Mouse (Mus musculus) ZHBTc4 (cell line): ENCODE results near the gene Adgrg3.

ENCODE experiments used
- DNase-seq: peaks from one replicate; pipeline ENCODE4 v3.0.0-alpha.2; 2011; ENCODE audit warnings: low read depth, low spot score

Adgrg3 gene

GRCm38 (mm10) chr8:94992996-94993724 lies 24.3 kb upstream of the Adgrg3 start:
- DNase-seq = no peak

GRCm38 (mm10) chr8:94994006-94994405 lies 23.5 kb upstream of the Adgrg3 start:
- DNase-seq = peak; percentile 37

GRCm38 (mm10) chr8:94994510-94994909 lies 23.0 kb upstream of the Adgrg3 start:
- no peak for DNase-seq

- no peak for DNase-seq
Observed at GRCm38 (mm10) chr8:94995336-94995893, 22.1 kb upstream of the Adgrg3 start.

GRCm38 (mm10) chr8:94996037-94996436 lies 21.5 kb upstream of the Adgrg3 start:
- DNase-seq = no peak

GRCm38 (mm10) chr8:94996899-94997856 lies 20.3 kb upstream of the Adgrg3 start:
- DNase-seq = no peak

GRCm38 (mm10) chr8:94997857-94998243 lies 19.6 kb upstream of the Adgrg3 start:
- DNase-seq = no peak

GRCm38 (mm10) chr8:94998431-94998830 lies 19.1 kb upstream of the Adgrg3 start:
- no peak for DNase-seq

- DNase-seq = no peak
Observed at GRCm38 (mm10) chr8:94999004-94999403, 18.5 kb upstream of the Adgrg3 start.

- no peak for DNase-seq
Observed at GRCm38 (mm10) chr8:94999956-95000355, 17.5 kb upstream of the Adgrg3 start.

- peak; percentile 93 for DNase-seq
Observed at GRCm38 (mm10) chr8:95000684-95001083, 16.8 kb upstream of the Adgrg3 start.

- DNase-seq = no peak
Observed at GRCm38 (mm10) chr8:95001165-95001564, 16.3 kb upstream of the Adgrg3 start.

GRCm38 (mm10) chr8:95001655-95002054 lies 15.8 kb upstream of the Adgrg3 start:
- DNase-seq = peak; percentile 92

- peak; percentile 43 for DNase-seq
Observed at GRCm38 (mm10) chr8:95002089-95002655, 15.3 kb upstream of the Adgrg3 start.

GRCm38 (mm10) chr8:95012442-95012919 lies 5.0 kb upstream of the Adgrg3 start:
- no peak for DNase-seq

GRCm38 (mm10) chr8:95015866-95016265 lies 1.6 kb upstream of the Adgrg3 start:
- no peak for DNase-seq

- DNase-seq = no peak
Observed at GRCm38 (mm10) chr8:95016684-95017083, 808 bp upstream of the Adgrg3 start.

GRCm38 (mm10) chr8:95017969-95018635 lies 610 bp downstream of the Adgrg3 start:
- DNase-seq = no peak

GRCm38 (mm10) chr8:95020293-95020777 lies 2.8 kb downstream of the Adgrg3 start:
- no peak for DNase-seq

GRCm38 (mm10) chr8:95020821-95021220 lies 3.3 kb downstream of the Adgrg3 start:
- no peak for DNase-seq

GRCm38 (mm10) chr8:95023201-95023600 lies 5.7 kb downstream of the Adgrg3 start:
- DNase-seq = peak; percentile 68
